Mouse (Mus musculus) megakaryocyte progenitor cell, adult 5-6 weeks (primary cell): ENCODE measurements around the gene Gm884. TPM values are rescaled to one million over a fixed set of nuclear protein-coding genes. Genes with fewer than 3 reads are reported as not detected.
"Not testable (repeated sequence)": the region's sequence is repeated elsewhere in the genome, so short reads cannot be mapped to it uniquely, and the experiment has no call there.

Experiments
- ATAC-seq: replicated peaks from 2 replicates; pipeline ENCODE4 v1.8.0; 2016; ENCODE audit warnings: mild to moderate bottlenecking, moderate TSS enrichment, inconsistent platforms; ENCODE audit not compliant: poor library complexity
- total RNA-seq, 2 experiments: library from RNA; stranded (forward) in 1 of 2; stranded (reverse) in 1 of 2; fragments of 157-497, 149-512 nt in 1 of 2; fragments of 200-1000 nt in 1 of 2; gene quantifications; 2 replicates each; pipeline versions ENCODE4 v1.2.3 to v1.2.4; 2015 to 2017

The Gm884 gene
- total RNA-seq, 2 experiments from 2014 or later = not detected

- ATAC-seq = no peak
Measured at GRCm38 (mm10) chr11:103635481-103635880, 14.5 kb upstream of the Gm884 start.

- ATAC-seq = no peak
Measured at GRCm38 (mm10) chr11:103634806-103635205, 13.9 kb upstream of the Gm884 start.

- ATAC-seq = no peak
Measured at GRCm38 (mm10) chr11:103627453-103627852, 6.5 kb upstream of the Gm884 start.

GRCm38 (mm10) chr11:103610772-103611171 lies 10.2 kb downstream of the Gm884 start:
- ATAC-seq = no peak

- 0 out of 2 replicates have a peak, but pooled peaks have one; percentile 17 for ATAC-seq
Measured at GRCm38 (mm10) chr11:103606611-103607010, 14.3 kb downstream of the Gm884 start.

- ATAC-seq = no peak
Measured at GRCm38 (mm10) chr11:103578339-103578738, 42.6 kb downstream of the Gm884 start.

- ATAC-seq = no peak
Measured at GRCm38 (mm10) chr11:103556021-103556420, 64.9 kb downstream of the Gm884 start.

- not testable (repeated sequence) for ATAC-seq
Measured at GRCm38 (mm10) chr11:103534973-103535372, 86.0 kb downstream of the Gm884 start.

GRCm38 (mm10) chr11:103512111-103512510 lies 108.8 kb downstream of the Gm884 start:
- ATAC-seq = no peak

- ATAC-seq = no peak
Measured at GRCm38 (mm10) chr11:103504497-103504896, 116.4 kb downstream of the Gm884 start, which contains the start of gene Lrrc37a. Lrrc37a (minus strand) TSS chr11:103504597.

Other genes starting within 250 kb of the Gm884 start
- 12.1 and 12.5 TPM in 2 replicates for gene Plekhm1, start 208.5 kb downstream of the Gm884 start, total RNA-seq (2015)
- 2.9 and 3.9 TPM in 2 replicates for gene Plekhm1, start 208.5 kb downstream of the Gm884 start, total RNA-seq (2017)
- not detected in 2 replicates for gene Lrrc37a, start 116.5 kb downstream of the Gm884 start, total RNA-seq (2015)
- not detected in 2 replicates for gene Lrrc37a, start 116.5 kb downstream of the Gm884 start, total RNA-seq (2017)
- not detected in 2 replicates for gene Lyzl6, start 17.8 kb upstream of the Gm884 start, total RNA-seq (2015)
- gene Lyzl6, start 17.8 kb upstream of the Gm884 start, total RNA-seq (2017) = not detected in 2 replicates
- not detected in 2 replicates for gene Rprml, start 28.4 kb upstream of the Gm884 start, total RNA-seq (2015)
- gene Rprml, start 28.4 kb upstream of the Gm884 start, total RNA-seq (2017) = not detected in 2 replicates
- 42.3 and 48.3 TPM in 2 replicates for gene Gosr2, start 76.8 kb upstream of the Gm884 start, total RNA-seq (2015)
- gene Gosr2, start 76.8 kb upstream of the Gm884 start, total RNA-seq (2017) = 42.2 and 44.1 TPM in 2 replicates
- not detected in 2 replicates for gene Wnt9b, start 128.7 kb upstream of the Gm884 start, total RNA-seq (2015)
- not detected in 2 replicates for gene Wnt9b, start 128.7 kb upstream of the Gm884 start, total RNA-seq (2017)
- gene Wnt3, start 153.0 kb upstream of the Gm884 start, total RNA-seq (2015) = not detected in 2 replicates
- gene Wnt3, start 153.0 kb upstream of the Gm884 start, total RNA-seq (2017) = not detected in 2 replicates